Mouse (Mus musculus) CH12.LX (cell line): ENCODE data around the gene Tcf7l1. TPM values are rescaled to one million over a fixed set of nuclear protein-coding genes. Genes with fewer than 3 reads are reported as not detected.

Experiments used
- DNase-seq: peaks from one replicate; pipeline ENCODE4 v3.0.0-alpha.2; 2013; ENCODE audit errors: extremely low read depth
- H3K27ac ChIP-seq: 2 replicates; pipeline ENCODE4 v1.5.1; 2012; ENCODE audit warnings: low read depth, mild to moderate bottlenecking, control low read depth, moderate library complexity; ENCODE audit not compliant: insufficient read depth
- H3K27me3 ChIP-seq: replicated peaks from 2 replicates; pipeline ENCODE3; 2012; ENCODE audit warnings: inconsistent platforms
- H3K36me3 ChIP-seq, 2 experiments: replicated peaks in 1 of 2; 2 replicates each; pipeline versions ENCODE3 to v1.6.1; 2012; ENCODE audit warnings: inconsistent platforms in 1 of 2, low read length in 1 of 2, mild to moderate bottlenecking in 1 of 2, mixed read lengths in 1 of 2, moderate library complexity in 1 of 2; ENCODE audit not compliant: control insufficient read depth in 1 of 2, insufficient read depth in 1 of 2
- H3K4me1 ChIP-seq, 2 experiments: 2 replicates each; pipeline ENCODE4 v1.6.1; 2012; ENCODE audit warnings: inconsistent platforms in 1 of 2, moderate library complexity in 1 of 2; ENCODE audit not compliant: insufficient read depth in 2 of 2, control insufficient read depth in 1 of 2
- H3K4me2 ChIP-seq: 2 replicates; pipeline ENCODE4 v1.6.1; 2012; ENCODE audit warnings: low read depth, mild to moderate bottlenecking, control low read depth; ENCODE audit not compliant: poor library complexity, insufficient read depth, severe bottlenecking
- H3K4me3 ChIP-seq, 3 experiments: fragments of 150-350 bp in 1 of 3; sonication (generic) in 1 of 3; replicated peaks in 1 of 3; 2 replicates each; pipeline versions ENCODE3 to v1.5.1; 2011 to 2012; ENCODE audit warnings: low read depth in 2 of 3, low read length in 2 of 3, mild to moderate bottlenecking in 2 of 3, moderate library complexity in 2 of 3, control low read depth in 1 of 3, improper control_type of control experiment in 1 of 3, inconsistent platforms in 1 of 3, mixed read lengths in 1 of 3; ENCODE audit not compliant: poor library complexity in 1 of 3
- H3K79me2 ChIP-seq: replicated peaks from 2 replicates; pipeline ENCODE4 v1.6.1; 2012; ENCODE audit warnings: mild to moderate bottlenecking, moderate library complexity; ENCODE audit not compliant: control insufficient read depth, poor library complexity, insufficient read depth, severe bottlenecking; ENCODE audit errors: extremely low read depth
- H3K9ac ChIP-seq: 2 replicates; pipeline ENCODE4 v1.6.1; 2012; ENCODE audit warnings: low read depth, mild to moderate bottlenecking, control low read depth, moderate library complexity; ENCODE audit not compliant: insufficient read depth
- H3K9me3 ChIP-seq: replicated peaks from 2 replicates; pipeline ENCODE3; 2012; ENCODE audit warnings: low read length, inconsistent platforms, mixed read lengths
- BHLHE40 ChIP-seq: IDR thresholded peaks from 2 replicates; pipeline ENCODE4 v1.6.1; 2011; ENCODE audit warnings: mild to moderate bottlenecking, low read depth, low read length, improper control_type of control experiment
- CHD1 ChIP-seq: IDR thresholded peaks from 2 replicates; pipeline ENCODE4 v1.6.1; 2012; ENCODE audit warnings: low read depth, low read length, improper control_type of control experiment, inconsistent platforms
- CTCF ChIP-seq, 2 experiments: IDR thresholded peaks in 1 of 2; conservative IDR thresholded peaks in 1 of 2; 2 replicates each; pipeline ENCODE4 v1.5.1; 2011 to 2012; ENCODE audit warnings: low read depth in 2 of 2, low read length in 2 of 2, improper control_type of control experiment in 1 of 2, inconsistent platforms in 1 of 2, mild to moderate bottlenecking in 1 of 2, moderate library complexity in 1 of 2
- ELF1 ChIP-seq: IDR thresholded peaks from 2 replicates; pipeline ENCODE4 v1.6.1; 2014; ENCODE audit warnings: low read depth, mild to moderate bottlenecking, inconsistent platforms, low read length, improper control_type of control experiment
- EP300 ChIP-seq: IDR thresholded peaks from 2 replicates; pipeline ENCODE4 v1.6.1; 2011; ENCODE audit warnings: low read length, improper control_type of control experiment
- GABPA ChIP-seq: IDR thresholded peaks from 2 replicates; pipeline ENCODE4 v1.6.1; 2012; ENCODE audit warnings: low read depth, low read length, improper control_type of control experiment, inconsistent platforms; ENCODE audit not compliant: insufficient replicate concordance
- KAT2A ChIP-seq: IDR thresholded peaks from 2 replicates; pipeline ENCODE4 v1.6.1; 2012; ENCODE audit warnings: low read length, improper control_type of control experiment, inconsistent platforms; ENCODE audit not compliant: insufficient replicate concordance
- MAX ChIP-seq: IDR thresholded peaks from 2 replicates; pipeline ENCODE4 v1.6.1; 2011; ENCODE audit warnings: low read length, improper control_type of control experiment
- MAZ ChIP-seq: IDR thresholded peaks from 2 replicates; pipeline ENCODE4 v1.6.1; 2012; ENCODE audit warnings: low read depth, mild to moderate bottlenecking, inconsistent platforms, low read length, improper control_type of control experiment, moderate library complexity
- MEF2A ChIP-seq: IDR thresholded peaks from 2 replicates; pipeline ENCODE4 v1.6.1; 2014; ENCODE audit warnings: low read depth, mild to moderate bottlenecking, inconsistent platforms, low read length, improper control_type of control experiment, borderline replicate concordance
- MXI1 ChIP-seq: IDR thresholded peaks from 2 replicates; pipeline ENCODE4 v1.6.1; 2011; ENCODE audit warnings: mild to moderate bottlenecking, low read depth, low read length, improper control_type of control experiment
- MYC ChIP-seq: IDR thresholded peaks from 2 replicates; pipeline ENCODE4 v1.6.1; 2011; ENCODE audit warnings: low read depth, mild to moderate bottlenecking, improper control_type of control experiment, low read length
- PAX5 ChIP-seq: IDR thresholded peaks from 2 replicates; pipeline ENCODE4 v1.6.1; 2012; ENCODE audit warnings: low read length, inconsistent platforms, mixed read lengths
- POLR2AphosphoS2 ChIP-seq: IDR thresholded peaks from 2 replicates; pipeline ENCODE4 v1.6.1; 2011; ENCODE audit warnings: low read depth, low read length, improper control_type of control experiment
- SMC3 ChIP-seq: IDR thresholded peaks from 2 replicates; pipeline ENCODE4 v1.6.1; 2011; ENCODE audit warnings: low read depth, low read length, improper control_type of control experiment
- TBP ChIP-seq: conservative IDR thresholded peaks from 2 replicates; pipeline ENCODE4 v1.6.1; 2011; ENCODE audit warnings: low read depth, low read length, improper control_type of control experiment
- TCF12 ChIP-seq: IDR thresholded peaks from 2 replicates; pipeline ENCODE4 v1.6.1; 2014; ENCODE audit warnings: low read depth, mild to moderate bottlenecking, inconsistent platforms, low read length, improper control_type of control experiment
- UBTF ChIP-seq: IDR thresholded peaks from 2 replicates; pipeline ENCODE4 v1.6.1; 2012; ENCODE audit warnings: low read depth, mild to moderate bottlenecking, inconsistent platforms, low read length, improper control_type of control experiment, moderate library complexity
- USF1 ChIP-seq: IDR thresholded peaks from 2 replicates; pipeline ENCODE4 v1.6.1; 2014; ENCODE audit warnings: low read depth, mild to moderate bottlenecking, inconsistent platforms, low read length, improper control_type of control experiment
- ZNF384 ChIP-seq: IDR thresholded peaks from 2 replicates; pipeline ENCODE4 v1.6.1; 2012; ENCODE audit warnings: low read depth, low read length, improper control_type of control experiment, inconsistent platforms
- dilution Hi-C: fragments of 300-500 bp; cut with MboI; formaldehyde crosslinking; loops from 2 replicates; pipeline ENCODE4 v1.14.3; 2020; ENCODE audit warnings: low sequenced_read_pairs; ENCODE audit not compliant: extremely low pct_unique_long_range_greater_than_20kb, extremely low pct_ligation_motif_present
- in situ Hi-C: fragments of 300-500 bp; cut with MboI; formaldehyde crosslinking; loops from 3 replicates; pipeline ENCODE4 v1.14.3; 2019; ENCODE audit warnings: low sequenced_read_pairs, low pct_ligation_motif_present, low pct_unique_long_range_greater_than_20kb, mixed read lengths
- polyA plus RNA-seq: library from polyadenylated mRNA; unstranded; fragments of >175 nt; gene quantifications from 2 replicates; pipeline ENCODE4 v1.2.1, GENCODE M21; 2012; ENCODE audit warnings: low read depth; ENCODE audit not compliant: insufficient read length
- total RNA-seq, 2 experiments: library from RNA; depleted of rRNA; stranded (reverse); fragments of 300-350 nt in 1 of 2; fragments of >200 nt in 1 of 2; gene quantifications; 2 replicates each; pipeline ENCODE4 v1.2.3; 2012 to 2014

The Tcf7l1 gene
- total and polyA plus RNA-seq, 3 experiments, result 0.13 to 9.9 (median 0.47) TPM

DNA sequence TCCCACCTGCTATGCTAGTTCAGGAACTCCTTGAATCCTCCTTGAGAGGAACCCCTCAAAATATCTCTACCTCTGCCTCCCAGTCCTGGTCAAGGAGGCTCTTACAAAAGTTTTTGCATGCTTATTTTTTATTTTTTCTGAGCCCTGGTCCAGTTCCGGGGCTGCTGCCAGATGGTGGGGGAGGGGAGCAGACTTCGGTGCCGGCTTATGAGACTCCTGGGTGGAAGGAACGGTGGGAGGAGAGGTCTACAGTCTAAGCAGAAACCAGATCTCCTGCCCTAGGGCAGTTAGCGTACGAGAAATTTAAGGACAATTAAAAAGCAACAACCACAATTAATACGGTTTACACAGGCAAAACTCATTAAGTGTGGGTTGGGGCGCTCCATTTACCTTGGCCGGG, 110.4 kb downstream of the Tcf7l1 start:
- no peaks in the 10 kb centered on the region for H3K36me3 ChIP-seq
- H3K9ac ChIP-seq, result no peak overlapping the region
- in situ Hi-C loops (no loop called here), dilution Hi-C loops (no loop called here)
- H3K79me2 ChIP-seq, result no peaks in the 10 kb centered on the region
- no peak overlapping the region for H3K4me3 ChIP-seq
- no peak overlapping the region for H3K27ac ChIP-seq
- H3K4me2 ChIP-seq, result no peak overlapping the region
- TF ChIP-seq EP300 (no peak), ELF1 (no peak), MYC (no peak), TCF12 (no peak), SMC3 (no peak)
- no peak for DNase-seq
- H3K9me3 ChIP-seq, result no peaks in the 10 kb centered on the region
- no peaks in the 10 kb centered on the region for H3K27me3 ChIP-seq
- peaks cover 5 to 17% of the 10 kb centered on the region in 2 experiments for H3K4me1 ChIP-seq

DNA sequence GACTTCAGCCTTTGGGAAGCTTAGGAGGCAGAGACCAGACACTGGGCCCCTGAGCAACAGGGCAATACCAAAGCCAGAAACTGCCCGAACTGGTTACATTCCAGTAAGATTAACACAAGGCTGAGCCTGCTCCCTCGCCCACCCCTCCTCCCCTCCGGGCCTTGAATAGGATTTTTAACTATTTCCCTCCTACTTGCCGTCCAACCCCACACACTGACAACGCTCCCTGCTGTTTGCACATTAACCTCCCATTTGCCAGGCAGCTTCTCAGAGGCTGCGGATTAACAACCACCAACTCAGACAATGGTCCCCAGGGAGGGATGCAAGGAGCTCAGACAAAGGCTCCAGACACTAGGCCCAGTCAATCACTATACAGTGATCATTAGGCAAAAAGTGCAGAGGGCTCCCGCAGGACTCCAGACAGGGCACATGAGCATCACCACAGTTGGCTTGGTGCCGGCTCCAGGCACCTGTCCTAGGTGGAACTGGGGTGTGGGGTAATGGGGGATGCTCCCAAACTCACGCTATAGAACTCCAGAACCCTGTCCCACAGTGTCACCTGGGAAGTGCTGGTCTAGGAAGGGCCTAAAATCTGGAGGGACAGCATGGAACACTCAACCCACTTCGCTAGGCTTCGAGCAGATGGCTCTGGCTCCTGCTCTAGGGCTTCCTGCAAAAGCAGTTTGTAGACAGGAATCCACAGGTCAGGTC, 111.4 kb downstream of the Tcf7l1 start:
- Histone ChIP-seq H3K36me3 (no peaks in the 10 kb centered on the region), H3K4me1 (peaks cover 5 to 17% of the 10 kb centered on the region in 2 experiments), H3K4me3 (no peak overlapping the region), H3K4me2 (no peak overlapping the region), H3K9me3 (no peaks in the 10 kb centered on the region), H3K27ac (no peak overlapping the region), H3K27me3 (peaks cover 3% of the 10 kb centered on the region), H3K9ac (no peak overlapping the region), H3K79me2 (no peaks in the 10 kb centered on the region)
- in situ Hi-C loops, result no loop called here
- no peak for TF ChIP-seq TBP
- no peak for TF ChIP-seq MXI1
- TF ChIP-seq PAX5, result no peak
- no peak for TF ChIP-seq EP300
- TF ChIP-seq CTCF (conservative IDR thresholded peaks at IDR 0.05 in 1 of 2, IDR thresholded peaks at IDR 0.05 in 1 of 2; ENCODE audit: low read depth in 2 of 2, low read length in 2 of 2), result no peak
- TF ChIP-seq ZNF384, result no peak
- TF ChIP-seq BHLHE40, result no peak
- no peak for TF ChIP-seq KAT2A
- TF ChIP-seq USF1, result no peak
- TF ChIP-seq GABPA, result no peak
- no peak for TF ChIP-seq CHD1
- no peak for TF ChIP-seq POLR2AphosphoS2
- no peak for TF ChIP-seq MAZ
- TF ChIP-seq MEF2A, result no peak
- no peak for TF ChIP-seq UBTF
- TF ChIP-seq MAX, result no peak
- no peak for DNase-seq
- dilution Hi-C loops, result no loop called here
